Mouse (Mus musculus) hindbrain, embryonic 11.5 days (tissue): ENCODE measurements around the gene Nkap. TPM values are rescaled to one million over a fixed set of nuclear protein-coding genes. Genes with fewer than 3 reads are reported as not detected.
"Not testable (repeated sequence)": the region's sequence is repeated elsewhere in the genome, so short reads cannot be mapped to it uniquely, and the experiment has no call there.

Experiments used
- ATAC-seq: fragments of 200-750 bp; cut with Nextera tagmentation; 2 replicates; pipeline ENCODE4 v1.8.0; 2017; ENCODE audit warnings: mild to moderate bottlenecking, moderate TSS enrichment, moderate library complexity; ENCODE audit not compliant: low FRiP score
- DNase-seq: peaks from one replicate; pipeline ENCODE4 v3.0.0-alpha.2; 2015; ENCODE audit warnings: low spot score
- H3K27ac ChIP-seq: fragments of 300-500 bp; sonication (generic); 2 replicates; pipeline ENCODE4 v1.5.1; 2014; ENCODE audit warnings: mild to moderate bottlenecking, low read depth, low read length
- H3K27me3 ChIP-seq: fragments of 300-500 bp; sonication (generic); 2 replicates; pipeline ENCODE4 v1.6.1; 2014; ENCODE audit warnings: mild to moderate bottlenecking, low read length, moderate library complexity, mixed read lengths; ENCODE audit not compliant: control insufficient read depth, insufficient read depth
- H3K36me3 ChIP-seq: fragments of 300-500 bp; sonication (generic); 2 replicates; pipeline ENCODE4 v1.6.1; 2014; ENCODE audit warnings: mild to moderate bottlenecking, low read length, moderate library complexity, mixed read lengths; ENCODE audit not compliant: control insufficient read depth, insufficient read depth
- H3K4me1 ChIP-seq: fragments of 300-500 bp; sonication (generic); replicated peaks from 2 replicates; pipeline ENCODE4 v1.6.1; 2014; ENCODE audit warnings: low read length, mixed read lengths; ENCODE audit not compliant: control insufficient read depth, insufficient read depth
- H3K4me2 ChIP-seq: fragments of 300-500 bp; sonication (generic); replicated peaks from 2 replicates; pipeline ENCODE4 v1.6.1; 2014; ENCODE audit warnings: mild to moderate bottlenecking, low read depth, low read length
- H3K4me3 ChIP-seq: fragments of 300-500 bp; sonication (generic); 2 replicates; pipeline ENCODE4 v1.5.1; 2014; ENCODE audit warnings: low read depth, low read length
- H3K9ac ChIP-seq: fragments of 300-500 bp; sonication (generic); 2 replicates; pipeline ENCODE4 v1.6.1; 2014; ENCODE audit warnings: low read depth, low read length
- H3K9me3 ChIP-seq: fragments of 300-500 bp; sonication (generic); 2 replicates; pipeline ENCODE4 v1.6.1; 2016; ENCODE audit warnings: low read length; ENCODE audit not compliant: control insufficient read depth
- WGBS: fragments of 180-500 bp; shearing (Covaris S2); extraction: QIAGEN DNeasy Blood & Tissue Kit; methylation state at CpG from one replicate; pipeline ENCODE4 v1.1.7; 2014; 5-methylcytosine and 5-hydroxymethylcytosine counted together
- polyA plus RNA-seq: library from polyadenylated mRNA; unstranded; fragments of >200 nt; fragmentation: Nextera tagmentation; extraction: Ambion mirVana; gene quantifications from 2 replicates; pipeline ENCODE4 v1.2.1, GENCODE M21; 2014

Gene Nkap
- polyA plus RNA-seq, 1 experiment from 2014 or later, result 25.9 TPM

DNA sequence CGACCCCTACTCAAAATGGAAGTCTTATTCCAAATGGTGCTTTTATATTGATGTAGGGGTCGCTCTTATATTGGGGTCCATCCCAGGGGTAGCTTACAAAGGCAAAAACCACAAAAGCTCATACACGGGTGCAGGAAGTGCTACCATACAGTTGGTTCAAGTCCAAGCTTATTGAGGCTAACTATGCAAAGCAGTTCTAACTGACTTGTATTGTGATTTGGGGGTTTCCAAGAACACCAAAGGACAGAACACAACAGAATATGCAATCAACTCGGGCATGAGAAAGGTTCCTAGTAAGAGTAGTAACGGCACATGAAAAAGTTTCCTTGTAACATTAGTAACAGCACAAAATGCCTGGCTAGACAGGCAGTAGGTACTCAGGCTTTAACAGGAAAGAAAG is 6.4 kb upstream of the Nkap start:
- H3K9me3 ChIP-seq, result no peaks in the 10 kb centered on the region
- H3K27me3 ChIP-seq, result no peaks in the 10 kb centered on the region
- 78% methylated on average over 5 of the region's 5 CpGs for WGBS
- no peak for DNase-seq
- H3K9ac ChIP-seq, result no peak overlapping the region
- H3K36me3 ChIP-seq, result no peaks in the 10 kb centered on the region
- H3K27ac ChIP-seq, result no peak overlapping the region
- H3K4me3 ChIP-seq, result no peak overlapping the region
- no peak for ATAC-seq
- no peaks in the 10 kb centered on the region for H3K4me1 ChIP-seq
- no peak overlapping the region for H3K4me2 ChIP-seq

DNA sequence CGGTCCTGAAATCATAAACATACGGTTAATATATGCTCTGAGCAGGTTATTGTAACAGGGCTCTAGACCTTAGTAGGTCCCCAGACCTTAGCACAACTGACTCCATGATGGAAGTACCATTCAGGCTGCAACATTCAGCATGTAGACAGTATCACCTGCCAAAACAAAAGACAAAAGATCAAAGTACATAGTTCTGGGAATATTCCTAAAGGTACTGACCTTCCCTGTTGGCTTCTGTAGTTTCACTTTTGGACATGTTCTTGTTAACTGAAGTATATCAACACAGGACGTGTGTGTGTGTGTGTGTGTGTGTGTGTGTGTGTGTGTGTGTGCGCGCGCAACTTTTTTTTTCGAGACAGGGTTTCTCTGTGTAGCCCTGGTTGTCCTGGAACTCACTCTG is 1.1 kb upstream of the Nkap start:
- WGBS, result 97% methylated on average over 7 of the region's 7 CpGs
- Histone ChIP-seq H3K4me2 (no peak overlapping the region), H3K36me3 (no peaks in the 10 kb centered on the region), H3K4me3 (no peak overlapping the region), H3K9ac (no peak overlapping the region), H3K27ac (no peak overlapping the region), H3K9me3 (no peaks in the 10 kb centered on the region), H3K4me1 (no peaks in the 10 kb centered on the region), H3K27me3 (no peaks in the 10 kb centered on the region)
- ATAC-seq (no peak), DNase-seq (no peak)

DNA sequence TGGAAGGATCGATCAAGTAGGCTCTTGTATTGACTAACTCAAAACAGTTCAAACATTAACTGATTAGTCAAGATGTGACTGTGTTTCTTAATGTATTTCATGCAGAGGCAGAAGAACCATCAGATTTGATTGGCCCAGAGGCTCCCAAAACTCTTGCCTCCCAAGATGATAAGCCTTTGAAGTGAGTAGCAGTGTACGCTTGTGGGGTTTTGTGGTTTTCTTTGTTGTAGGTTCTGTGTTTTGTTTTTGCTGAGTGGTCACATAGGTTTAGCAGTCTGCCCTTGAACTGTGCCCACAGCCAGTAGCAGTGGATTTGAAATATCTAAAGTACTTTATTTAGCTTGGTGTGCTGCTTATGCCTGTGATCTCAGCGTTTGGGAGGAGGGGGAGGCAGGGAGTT is 15.1 kb downstream of the Nkap start:
- Histone ChIP-seq H3K4me1 (no peaks in the 10 kb centered on the region), H3K27me3 (no peaks in the 10 kb centered on the region), H3K9me3 (no peaks in the 10 kb centered on the region), H3K36me3 (no peaks in the 10 kb centered on the region), H3K4me3 (no peak overlapping the region), H3K27ac (no peak overlapping the region), H3K9ac (no peak overlapping the region), H3K4me2 (no peak overlapping the region)
- ATAC-seq (no peak), DNase-seq (no peak)
- 85% methylated on average over 3 of the region's 3 CpGs for WGBS

DNA sequence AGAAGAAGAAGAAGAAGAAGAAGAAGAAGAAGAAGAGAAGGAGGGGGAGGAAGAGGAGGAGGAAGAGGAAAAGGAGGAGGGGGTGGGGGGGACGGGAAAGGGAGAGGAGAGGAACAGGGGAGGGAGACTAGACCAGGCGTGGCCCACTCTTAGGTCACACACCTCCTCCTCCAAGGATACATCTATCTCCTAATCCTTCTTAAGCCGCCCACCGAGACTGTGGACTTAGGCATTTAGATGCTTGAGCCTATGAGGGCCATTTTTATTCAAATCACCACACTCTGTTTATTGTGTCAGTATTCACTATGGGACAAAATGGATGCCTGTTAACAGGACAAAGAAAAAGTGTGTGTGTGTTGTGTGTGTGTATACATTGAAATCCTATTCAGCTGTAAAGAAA is 17.9 kb downstream of the Nkap start:
- no CpG with 5 or more reads among the region's 4 CpGs for WGBS
- not testable (repeated sequence) for H3K27ac ChIP-seq, ATAC-seq, H3K36me3 ChIP-seq, H3K4me2 ChIP-seq, H3K9ac ChIP-seq, H3K4me3 ChIP-seq, H3K9me3 ChIP-seq, H3K27me3 ChIP-seq, DNase-seq, H3K4me1 ChIP-seq

DNA sequence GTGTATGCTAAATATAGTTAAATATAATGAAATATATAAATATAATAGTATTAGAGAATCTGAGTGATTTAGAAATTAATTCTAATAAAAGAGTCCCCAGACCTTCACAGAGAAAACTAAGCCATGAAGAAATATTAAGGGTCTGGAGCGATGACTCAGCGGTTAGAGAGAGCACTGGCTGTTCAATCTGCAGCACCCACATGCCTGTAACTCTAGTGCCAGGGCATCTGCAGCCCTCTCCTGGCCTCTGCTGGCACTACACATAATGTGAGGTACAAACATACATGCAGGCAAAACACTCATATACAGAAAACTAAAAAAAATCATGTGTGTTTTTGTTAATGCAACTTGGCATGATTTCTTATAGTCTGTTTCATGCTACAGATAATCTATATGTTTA is 18.4 kb downstream of the Nkap start:
- Histone ChIP-seq H3K4me1 (no peaks in the 10 kb centered on the region), H3K27ac (no peak overlapping the region), H3K4me3 (no peak overlapping the region), H3K9ac (no peak overlapping the region), H3K27me3 (no peaks in the 10 kb centered on the region), H3K4me2 (no peak overlapping the region), H3K9me3 (no peaks in the 10 kb centered on the region), H3K36me3 (no peaks in the 10 kb centered on the region)
- DNase-seq, result peak; percentile 4
- ATAC-seq, result no peak
- WGBS, result 91% methylated on average over 2 of the region's 2 CpGs

DNA sequence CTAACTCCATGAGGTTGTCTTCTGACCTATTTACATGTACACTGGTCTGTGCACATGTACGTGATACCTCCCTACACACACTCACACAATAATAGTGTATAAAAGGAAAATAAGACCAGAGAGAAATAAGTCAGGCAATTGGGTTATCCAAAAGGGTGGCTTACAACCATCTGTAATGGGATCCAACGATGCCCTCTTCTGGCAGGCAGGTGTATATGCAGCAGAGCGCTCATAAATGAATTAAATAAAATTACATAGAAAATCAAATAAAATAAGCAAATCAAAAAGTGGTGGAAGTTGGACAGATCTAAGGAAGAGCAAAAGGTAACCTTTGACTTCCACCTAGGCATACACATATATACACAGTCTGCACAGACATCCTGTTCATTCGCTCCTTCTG is 31.2 kb downstream of the Nkap start:
- no peak overlapping the region for H3K4me2 ChIP-seq
- ATAC-seq, result no peak
- H3K36me3 ChIP-seq, result 0 out of 2 replicates have a peak, but pooled peaks cover 2% of the 10 kb centered on the region
- H3K9ac ChIP-seq, result no peak overlapping the region
- no peak for DNase-seq
- H3K9me3 ChIP-seq, result no peaks in the 10 kb centered on the region
- H3K4me1 ChIP-seq, result no peaks in the 10 kb centered on the region
- 60% methylated on average over 4 of the region's 4 CpGs for WGBS
- no peaks in the 10 kb centered on the region for H3K27me3 ChIP-seq
- no peak overlapping the region for H3K4me3 ChIP-seq
- no peak overlapping the region for H3K27ac ChIP-seq

DNA sequence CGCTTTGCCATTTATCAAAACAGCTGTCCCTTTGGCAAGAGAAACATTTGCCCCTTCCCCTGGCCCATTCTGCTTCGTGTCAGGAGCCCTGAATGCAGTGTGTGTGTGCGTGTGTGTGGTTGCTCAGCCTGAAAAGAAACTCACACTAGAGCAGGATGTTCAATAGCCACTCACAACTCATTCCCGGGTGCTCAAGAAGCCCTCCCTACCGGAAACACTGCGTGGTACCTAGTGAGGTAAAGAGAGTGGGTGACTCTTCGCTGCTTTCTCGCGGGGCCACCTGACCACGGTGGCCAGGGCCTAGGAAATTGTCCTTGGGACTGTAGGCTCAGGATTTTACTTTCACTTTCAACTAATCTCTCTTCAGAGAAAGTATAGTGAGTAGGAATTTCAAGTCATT is 34.6 kb downstream of the Nkap start:
- no peak for DNase-seq
- Histone ChIP-seq H3K27me3 (no peaks in the 10 kb centered on the region), H3K9me3 (no peaks in the 10 kb centered on the region), H3K4me1 (no peaks in the 10 kb centered on the region), H3K4me2 (no peak overlapping the region), H3K4me3 (no peak overlapping the region), H3K36me3 (0 out of 2 replicates have a peak, but pooled peaks cover 2% of the 10 kb centered on the region), H3K27ac (no peak overlapping the region), H3K9ac (no peak overlapping the region)
- no peak for ATAC-seq
- 81% methylated on average over 10 of the region's 10 CpGs for WGBS

DNA sequence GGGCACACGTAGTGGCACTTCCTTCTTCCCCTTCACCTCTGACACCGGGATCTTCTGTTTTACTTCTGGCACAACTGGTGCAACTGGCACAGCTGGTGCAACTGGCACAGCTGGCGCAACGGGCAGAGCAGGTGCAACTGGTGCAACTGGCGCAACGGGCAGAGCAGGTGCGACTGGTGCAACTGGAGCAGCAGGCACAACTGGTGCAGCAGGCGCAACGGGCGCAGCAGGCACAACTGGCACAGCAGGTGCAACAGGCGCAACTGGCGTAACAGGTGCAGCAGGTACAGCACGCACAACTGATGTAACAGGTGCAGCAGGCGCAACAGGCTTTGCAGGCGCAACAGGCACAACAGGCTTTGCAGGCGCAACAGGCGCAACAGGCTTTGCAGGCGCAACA is 36.5 kb downstream of the Nkap start:
- no peaks in the 10 kb centered on the region for H3K36me3 ChIP-seq
- DNase-seq (no peak), ATAC-seq (no peak)
- no peaks in the 10 kb centered on the region for H3K27me3 ChIP-seq
- H3K9me3 ChIP-seq, result no peaks in the 10 kb centered on the region
- WGBS, result 79% methylated on average over 18 of the region's 18 CpGs
- no peak overlapping the region for H3K9ac ChIP-seq
- no peak overlapping the region for H3K4me3 ChIP-seq
- no peaks in the 10 kb centered on the region for H3K4me1 ChIP-seq
- no peak overlapping the region for H3K4me2 ChIP-seq
- H3K27ac ChIP-seq, result no peak overlapping the region

DNA sequence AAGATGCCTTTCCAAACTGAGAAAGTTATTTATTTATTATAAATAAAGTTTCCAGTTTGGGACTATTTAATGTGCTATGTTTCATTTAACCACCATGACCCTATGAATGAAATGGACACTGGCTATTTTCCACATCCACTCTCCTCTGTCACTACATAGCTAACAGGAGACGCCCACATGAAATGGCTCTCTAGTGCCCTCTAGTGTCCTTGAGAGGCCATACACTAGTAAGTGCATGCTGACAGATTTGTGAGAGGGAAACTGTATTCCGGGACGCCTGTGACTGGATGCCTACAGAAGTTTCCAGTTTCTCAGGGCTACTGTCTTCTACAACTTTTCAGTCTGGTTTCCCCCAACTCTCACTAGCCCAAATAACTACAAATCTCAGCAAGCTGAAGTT is 40.5 kb downstream of the Nkap start:
- no peak overlapping the region for H3K27ac ChIP-seq
- no peak overlapping the region for H3K4me2 ChIP-seq
- H3K4me3 ChIP-seq, result no peak overlapping the region
- no peaks in the 10 kb centered on the region for H3K9me3 ChIP-seq
- H3K27me3 ChIP-seq, result no peaks in the 10 kb centered on the region
- no peak for ATAC-seq
- no peak overlapping the region for H3K9ac ChIP-seq
- DNase-seq, result peak; percentile 64
- no peaks in the 10 kb centered on the region for H3K36me3 ChIP-seq
- no peaks in the 10 kb centered on the region for H3K4me1 ChIP-seq
- 29% methylated on average over 3 of the region's 3 CpGs for WGBS
